Mouse (Mus musculus) MEL (cell line): ENCODE results near the gene Triobp. TPM values are rescaled to one million over a fixed set of nuclear protein-coding genes. Genes with fewer than 3 reads are reported as not detected.

ENCODE experiments used
- DNase-seq: peaks from one replicate; pipeline ENCODE4 v3.0.0; 2011; ENCODE audit warnings: low read depth, low spot score
- H3K27ac ChIP-seq: 2 replicates; pipeline ENCODE4 v1.5.1; 2012; ENCODE audit warnings: low read depth, mild to moderate bottlenecking, control low read depth, low read length, moderate library complexity; ENCODE audit not compliant: control insufficient read depth
- H3K27me3 ChIP-seq, 2 experiments: fragments of 150-350 bp in 1 of 2; sonication (generic) in 1 of 2; 2 replicates each; pipeline ENCODE4 v1.6.1; 2012; ENCODE audit warnings: low read length in 2 of 2, mild to moderate bottlenecking in 2 of 2, improper control_type of control experiment in 1 of 2, moderate library complexity in 1 of 2; ENCODE audit not compliant: insufficient read depth in 2 of 2, control insufficient read depth in 1 of 2
- H3K36me3 ChIP-seq, 2 experiments: 2 replicates each; pipeline ENCODE4 v1.6.1; 2012 to 2014; ENCODE audit warnings: low read length in 2 of 2, improper control_type of control experiment in 1 of 2, inconsistent platforms in 1 of 2, mild to moderate bottlenecking in 1 of 2; ENCODE audit not compliant: insufficient read depth in 2 of 2, control insufficient read depth in 1 of 2
- H3K4me1 ChIP-seq, 2 experiments: fragments of 150-350 bp in 1 of 2; sonication (generic) in 1 of 2; 2 replicates each; pipeline ENCODE4 v1.6.1; 2012; ENCODE audit warnings: low read length in 2 of 2, improper control_type of control experiment in 1 of 2, mild to moderate bottlenecking in 1 of 2; ENCODE audit not compliant: insufficient read depth in 2 of 2, control insufficient read depth in 1 of 2
- H3K4me3 ChIP-seq, 2 experiments: fragments of 150-350 bp in 1 of 2; sonication (generic) in 1 of 2; 2 replicates each; pipeline ENCODE4 v1.5.1; 2012; ENCODE audit warnings: low read depth in 2 of 2, low read length in 2 of 2, mild to moderate bottlenecking in 2 of 2, moderate library complexity in 2 of 2, control low read depth in 1 of 2, improper control_type of control experiment in 1 of 2; ENCODE audit not compliant: control insufficient read depth in 1 of 2, insufficient read depth in 1 of 2
- H3K79me2 ChIP-seq: 2 replicates; pipeline ENCODE4 v1.6.1; 2012; ENCODE audit warnings: mild to moderate bottlenecking, low read length, moderate library complexity; ENCODE audit not compliant: control insufficient read depth, poor library complexity, insufficient read depth
- H3K9ac ChIP-seq: 2 replicates; pipeline ENCODE4 v1.6.1; 2012; ENCODE audit warnings: low read depth, mild to moderate bottlenecking, control low read depth, low read length, moderate library complexity; ENCODE audit not compliant: control insufficient read depth, poor library complexity, severe bottlenecking
- H3K9me3 ChIP-seq: fragments of 150-350 bp; sonication (generic); replicated peaks from 2 replicates; pipeline ENCODE4 v1.6.1; 2012; ENCODE audit warnings: mild to moderate bottlenecking, low read length, improper control_type of control experiment, moderate library complexity; ENCODE audit not compliant: insufficient read depth
- BHLHE40 ChIP-seq: IDR thresholded peaks from 2 replicates; pipeline ENCODE4 v1.6.1; 2012; ENCODE audit warnings: low read depth, mild to moderate bottlenecking, inconsistent platforms, low read length, improper control_type of control experiment, borderline replicate concordance
- CHD1 ChIP-seq: IDR thresholded peaks from 2 replicates; pipeline ENCODE4 v1.6.1; 2012; ENCODE audit warnings: low read depth, mild to moderate bottlenecking, inconsistent platforms, low read length, improper control_type of control experiment
- E2F4 ChIP-seq: IDR thresholded peaks from 2 replicates; pipeline ENCODE4 v1.6.1; 2011; ENCODE audit warnings: low read depth, low read length, improper control_type of control experiment, borderline replicate concordance
- ELF1 ChIP-seq: IDR thresholded peaks from 2 replicates; pipeline ENCODE4 v1.6.1; 2014; ENCODE audit warnings: low read depth, mild to moderate bottlenecking, inconsistent platforms, low read length, improper control_type of control experiment, moderate library complexity
- GABPA ChIP-seq: IDR thresholded peaks from 2 replicates; pipeline ENCODE4 v1.6.1; 2012; ENCODE audit warnings: low read depth, mild to moderate bottlenecking, inconsistent platforms, low read length, improper control_type of control experiment, moderate library complexity
- GATA1 ChIP-seq: IDR thresholded peaks from 2 replicates; pipeline ENCODE4 v1.6.1; 2011; ENCODE audit warnings: low read depth, low read length, improper control_type of control experiment
- HCFC1 ChIP-seq: IDR thresholded peaks from 2 replicates; pipeline ENCODE4 v1.6.1; 2012; ENCODE audit warnings: low read depth, mild to moderate bottlenecking, inconsistent platforms, low read length, improper control_type of control experiment, moderate library complexity
- MAX ChIP-seq: IDR thresholded peaks from 2 replicates; pipeline ENCODE4 v1.6.1; 2011; ENCODE audit warnings: low read length, improper control_type of control experiment
- MAZ ChIP-seq: IDR thresholded peaks from 2 replicates; pipeline ENCODE4 v1.6.1; 2012; ENCODE audit warnings: low read depth, mild to moderate bottlenecking, inconsistent platforms, low read length, improper control_type of control experiment
- MXI1 ChIP-seq: IDR thresholded peaks from 2 replicates; pipeline ENCODE4 v1.6.1; 2011; ENCODE audit warnings: mild to moderate bottlenecking, low read depth, low read length, improper control_type of control experiment
- MYB ChIP-seq: IDR thresholded peaks from 2 replicates; pipeline ENCODE4 v1.6.1; 2011; ENCODE audit warnings: mild to moderate bottlenecking, low read depth, low read length, improper control_type of control experiment
- MYC ChIP-seq: IDR thresholded peaks from 2 replicates; pipeline ENCODE4 v1.6.1; 2011; ENCODE audit warnings: low read depth, mild to moderate bottlenecking, low read length, improper control_type of control experiment, moderate library complexity
- NELFE ChIP-seq: IDR thresholded peaks from 2 replicates; pipeline ENCODE4 v1.6.1; 2011; ENCODE audit warnings: low read depth, low read length, improper control_type of control experiment
- NRF1 ChIP-seq: IDR thresholded peaks from 2 replicates; pipeline ENCODE4 v1.6.1; 2014; ENCODE audit warnings: low read depth, mild to moderate bottlenecking, inconsistent platforms, low read length, improper control_type of control experiment, moderate library complexity; ENCODE audit not compliant: poor library complexity, insufficient read depth, severe bottlenecking
- POLR2A ChIP-seq, 2 experiments: IDR thresholded peaks; 2 replicates each; pipeline ENCODE4 v1.6.1; 2011 to 2012; ENCODE audit warnings: low read length in 2 of 2, mild to moderate bottlenecking in 2 of 2, control low read depth in 1 of 2, improper control_type of control experiment in 1 of 2, low read depth in 1 of 2, moderate library complexity in 1 of 2; ENCODE audit not compliant: control insufficient read depth in 1 of 2, insufficient read depth in 1 of 2, poor library complexity in 1 of 2
- POLR2AphosphoS2 ChIP-seq: IDR thresholded peaks from 2 replicates; pipeline ENCODE4 v1.6.1; 2011; ENCODE audit warnings: low read length, improper control_type of control experiment
- POLR2AphosphoS5 ChIP-seq: IDR thresholded peaks from 2 replicates; pipeline ENCODE4 v1.6.1; 2012; ENCODE audit warnings: low read depth, borderline replicate concordance, mild to moderate bottlenecking, inconsistent platforms, low read length, moderate library complexity, mixed read lengths
- RAD21 ChIP-seq: IDR thresholded peaks from 2 replicates; pipeline ENCODE4 v1.6.1; 2011; ENCODE audit warnings: mild to moderate bottlenecking, low read depth, low read length, improper control_type of control experiment
- SMC3 ChIP-seq: IDR thresholded peaks from 2 replicates; pipeline ENCODE4 v1.6.1; 2011; ENCODE audit warnings: low read depth, low read length, improper control_type of control experiment
- TCF12 ChIP-seq: IDR thresholded peaks from 2 replicates; pipeline ENCODE4 v1.6.1; 2014; ENCODE audit warnings: low read depth, mild to moderate bottlenecking, inconsistent platforms, low read length, improper control_type of control experiment, moderate library complexity
- UBTF ChIP-seq: IDR thresholded peaks from 2 replicates; pipeline ENCODE4 v1.6.1; 2012; ENCODE audit warnings: low read depth, mild to moderate bottlenecking, inconsistent platforms, low read length, improper control_type of control experiment, moderate library complexity, borderline replicate concordance; ENCODE audit not compliant: insufficient read depth
- USF2 ChIP-seq, 2 experiments: IDR thresholded peaks; 2 replicates each; pipeline ENCODE4 v1.6.1; 2011 to 2012; ENCODE audit warnings: improper control_type of control experiment in 2 of 2, low read length in 2 of 2, borderline replicate concordance in 1 of 2, inconsistent platforms in 1 of 2, low read depth in 1 of 2, mild to moderate bottlenecking in 1 of 2; ENCODE audit not compliant: insufficient read depth in 1 of 2
- ZC3H11A ChIP-seq: IDR thresholded peaks from 2 replicates; pipeline ENCODE4 v1.6.1; 2012; ENCODE audit warnings: low read depth, mild to moderate bottlenecking, inconsistent platforms, low read length, improper control_type of control experiment
- ZKSCAN1 ChIP-seq: IDR thresholded peaks from 2 replicates; pipeline ENCODE4 v1.6.1; 2012; ENCODE audit warnings: low read depth, mild to moderate bottlenecking, inconsistent platforms, low read length, improper control_type of control experiment, moderate library complexity
- polyA plus RNA-seq, 2 experiments: library from polyadenylated mRNA; stranded (reverse) in 1 of 2; unstranded in 1 of 2; fragments of >175 nt in 1 of 2; fragments of >200 nt in 1 of 2; gene quantifications; 2 replicates each; pipeline versions ENCODE4 v1.2.1 to v1.2.4; 2012; ENCODE audit warnings: low replicate concordance in 2 of 2, low read depth in 1 of 2; ENCODE audit not compliant: insufficient read length in 2 of 2, insufficient read depth in 1 of 2, missing spikeins in 1 of 2
- total RNA-seq: library from RNA; depleted of rRNA; stranded (reverse); fragments of 300-350 nt; gene quantifications from 2 replicates; pipeline ENCODE4 v1.2.3, GENCODE M21; 2012

Gene Triobp
- total and polyA plus RNA-seq, 3 experiments: 18.4 to 31.3 TPM; not detected in 1

DNA sequence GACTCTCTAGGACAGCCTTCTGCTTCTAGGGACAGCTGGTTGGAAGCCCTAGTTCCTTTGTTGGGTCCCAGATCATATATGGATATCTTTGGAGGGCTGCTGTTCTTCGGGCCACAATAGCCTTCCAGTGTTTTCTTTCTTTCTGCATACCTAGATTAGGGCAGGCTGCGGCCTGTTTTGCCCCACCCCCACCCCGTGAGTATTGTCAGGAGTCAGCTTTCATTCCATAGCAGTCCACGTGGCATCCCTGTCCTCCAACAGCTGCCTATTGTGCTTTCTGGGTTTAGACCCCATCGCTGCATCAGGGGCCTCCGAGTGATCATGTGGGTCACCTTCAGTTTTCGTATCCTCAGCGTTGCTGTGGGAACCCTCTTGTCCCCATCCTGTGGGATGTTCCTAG, 50.8 kb downstream of the Triobp start:
- H3K27ac ChIP-seq: no peak overlapping the region
- TF ChIP-seq RAD21 (no peak), GABPA (no peak), NELFE (no peak)
- H3K4me3 ChIP-seq: no peak overlapping the region
- DNase-seq: no peak
- no peaks in the 10 kb centered on the region for H3K9me3 ChIP-seq
- no peaks in the 10 kb centered on the region for H3K36me3 ChIP-seq
- no peaks in the 10 kb centered on the region for H3K79me2 ChIP-seq
- H3K27me3 ChIP-seq: no peaks in the 10 kb centered on the region
- H3K9ac ChIP-seq: no peak overlapping the region
- H3K4me1 ChIP-seq: no peaks in the 10 kb centered on the region

DNA sequence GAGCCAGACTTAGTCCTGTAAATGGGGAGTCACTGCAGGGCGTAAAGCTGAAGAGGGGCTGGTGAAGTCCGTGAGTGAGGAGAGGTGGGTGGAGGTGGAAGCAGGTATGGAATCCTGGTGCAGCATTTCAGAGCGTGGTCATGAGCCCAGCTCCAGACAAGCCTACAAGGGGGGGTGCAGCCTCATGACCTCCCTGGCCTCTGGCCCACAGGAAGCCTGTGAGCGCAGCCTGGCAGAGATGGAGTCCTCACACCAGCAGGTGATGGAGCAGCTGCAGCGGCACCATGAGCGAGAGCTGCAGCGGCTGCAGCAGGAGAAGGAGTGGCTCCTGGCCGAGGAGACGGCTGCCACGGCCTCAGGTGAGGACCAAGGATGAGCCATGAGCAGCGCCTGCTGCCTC, 52.1 kb downstream of the Triobp start:
- no peaks in the 10 kb centered on the region for H3K27me3 ChIP-seq
- no peaks in the 10 kb centered on the region for H3K9me3 ChIP-seq
- TF ChIP-seq MAZ (no peak), POLR2AphosphoS2 (no peak), HCFC1 (no peak), BHLHE40 (no peak), GABPA (no peak), ZC3H11A (no peak), POLR2AphosphoS5 (no peak), ZKSCAN1 (no peak), MYB (no peak)
- TF ChIP-seq, all 39 proteins: peak for 0
- H3K4me1 ChIP-seq: no peaks in the 10 kb centered on the region
- H3K4me3 ChIP-seq: no peak overlapping the region
- H3K79me2 ChIP-seq: no peaks in the 10 kb centered on the region
- no peak overlapping the region for H3K9ac ChIP-seq
- H3K36me3 ChIP-seq: no peaks in the 10 kb centered on the region
- no peak overlapping the region for H3K27ac ChIP-seq
- DNase-seq: no peak

DNA sequence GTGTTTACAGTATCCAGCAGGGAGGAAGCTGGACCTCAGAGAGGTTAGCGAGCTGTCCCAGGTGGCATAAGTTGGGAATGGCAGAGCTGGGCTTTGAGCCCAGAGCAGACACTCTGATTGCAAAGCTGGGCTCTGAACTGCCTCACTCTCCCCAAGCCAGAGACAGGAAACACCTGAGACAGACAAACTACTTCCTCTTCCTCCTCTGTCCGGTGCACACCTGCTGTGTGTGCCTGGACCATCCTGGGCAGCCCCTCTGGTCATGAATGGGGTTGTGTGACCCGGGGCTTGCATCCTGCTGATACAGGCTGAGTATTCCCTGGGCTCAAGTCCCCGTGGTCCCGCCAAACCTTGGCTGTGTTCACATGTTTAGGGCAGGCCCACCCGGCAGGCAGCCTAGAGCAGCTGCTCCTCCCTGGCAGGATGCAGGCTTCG, 52.9 kb downstream of the Triobp start:
- Histone ChIP-seq H3K9me3 (no peaks in the 10 kb centered on the region), H3K36me3 (no peaks in the 10 kb centered on the region), H3K27ac (no peak overlapping the region), H3K27me3 (no peaks in the 10 kb centered on the region), H3K79me2 (no peaks in the 10 kb centered on the region), H3K4me1 (no peaks in the 10 kb centered on the region), H3K4me3 (no peak overlapping the region), H3K9ac (no peak overlapping the region)
- no peak for DNase-seq
- TF ChIP-seq MYC: no peak
- no peak for TF ChIP-seq CHD1
- TF ChIP-seq MAX: no peak
- no peak for TF ChIP-seq USF2 (IDR thresholded peaks at IDR 0.05; ENCODE audit: borderline replicate concordance in 1 of 2, insufficient read depth in 1 of 2, low read depth in 1 of 2, low read length in 2 of 2)
- no peak for TF ChIP-seq MAZ
- TF ChIP-seq POLR2A (IDR thresholded peaks at IDR 0.05; ENCODE audit: control insufficient read depth in 1 of 2, insufficient read depth in 1 of 2, low read depth in 1 of 2, low read length in 2 of 2, poor library complexity in 1 of 2): no peak
- no peak for TF ChIP-seq UBTF
- no peak for TF ChIP-seq NRF1
- no peak for TF ChIP-seq TCF12
- no peak for TF ChIP-seq ZC3H11A
- TF ChIP-seq SMC3: no peak
- TF ChIP-seq ELF1: no peak
- TF ChIP-seq MXI1: no peak
- no peak for TF ChIP-seq E2F4
- no peak for TF ChIP-seq GATA1
